Mouse (Mus musculus) thymus, adult 2 months (tissue): ENCODE results near the gene Lamb3. TPM values are rescaled to one million over a fixed set of nuclear protein-coding genes. Genes with fewer than 3 reads are reported as not detected.
A peak's percentile ranks its signal among the peaks of the same experiment; 100 is the strongest.

Experiments used
- DNase-seq: peaks from one replicate; pipeline ENCODE4 v3.0.0; 2021
- H3K27ac ChIP-seq: fragments of 200-500 bp; 2 replicates; pipeline ENCODE4 v1.5.1; 2012; ENCODE audit warnings: low read length, control low read depth; ENCODE audit not compliant: control insufficient read depth, insufficient read depth
- H3K27me3 ChIP-seq: fragments of 200-500 bp; 2 replicates; pipeline ENCODE4 v1.6.1; 2012; ENCODE audit warnings: mild to moderate bottlenecking, low read length, moderate library complexity, mixed read lengths; ENCODE audit not compliant: control insufficient read depth, insufficient read depth
- H3K36me3 ChIP-seq: fragments of 200-500 bp; 2 replicates; pipeline ENCODE4 v1.6.1; 2012; ENCODE audit warnings: mild to moderate bottlenecking, low read length, moderate library complexity; ENCODE audit not compliant: control insufficient read depth, insufficient read depth
- H3K4me1 ChIP-seq: fragments of 200-500 bp; replicated peaks from 2 replicates; pipeline ENCODE4 v1.6.1; 2012; ENCODE audit warnings: low read length; ENCODE audit not compliant: control insufficient read depth, insufficient read depth
- H3K4me3 ChIP-seq: fragments of 200-500 bp; 2 replicates; pipeline ENCODE4 v1.5.1; 2012; ENCODE audit warnings: mild to moderate bottlenecking, low read length, control low read depth, moderate library complexity; ENCODE audit not compliant: control insufficient read depth, insufficient read depth
- CTCF ChIP-seq: fragments of 200-500 bp; IDR thresholded peaks from 2 replicates; pipeline ENCODE4 v1.5.1; 2012; ENCODE audit warnings: mild to moderate bottlenecking, control low read depth, low read length, moderate library complexity, borderline replicate concordance; ENCODE audit not compliant: control insufficient read depth, poor library complexity, insufficient read depth; ENCODE audit errors: extremely low read depth
- POLR2A ChIP-seq: fragments of 200-500 bp; IDR thresholded peaks from 2 replicates; pipeline ENCODE4 v1.6.1; 2012; ENCODE audit warnings: mild to moderate bottlenecking, low read length, control low read depth, moderate library complexity; ENCODE audit not compliant: control insufficient read depth, poor library complexity, insufficient read depth; ENCODE audit errors: extremely low read depth
- WGBS: fragments of 180-500 bp; shearing (Covaris S2); methylation state at CpG from one replicate; pipeline ENCODE4 v1.1.7; 2018; 5-methylcytosine and 5-hydroxymethylcytosine counted together
- polyA plus RNA-seq: library from polyadenylated mRNA; depleted of rRNA; stranded (reverse); fragments of >200 nt; gene quantifications from 2 replicates; pipeline ENCODE4 v1.2.3, GENCODE M21; 2012; rRNA removed

The Lamb3 gene
- 27.2 and 27.8 TPM in 2 replicates for polyA plus RNA-seq

- 60% methylated on average over 3 of the region's 3 CpGs for WGBS
- no peak for DNase-seq
- no peaks in the 10 kb centered on the region for H3K27me3 ChIP-seq
- H3K27ac ChIP-seq, result peak within 1 kb of the TSS; percentile 62
- no peaks in the 10 kb centered on the region for H3K36me3 ChIP-seq
- H3K4me3 ChIP-seq, result no peak within 1 kb of the TSS
- TF ChIP-seq CTCF (no peak), POLR2A (no peak)
- H3K4me1 ChIP-seq, result peaks cover 4% of the 10 kb centered on the region
These were observed at the start of gene Lamb3 for GRCm38 (mm10) chr1:193207503-193207902. Gene Lamb3 (plus strand): TSS chr1:193207699.

- Histone ChIP-seq H3K27ac (peak overlapping the region; percentile 91), H3K27me3 (no peaks in the 10 kb centered on the region), H3K4me3 (no peak overlapping the region), H3K4me1 (peaks cover 27% of the 10 kb centered on the region), H3K36me3 (no peaks in the 10 kb centered on the region)
- no peak for TF ChIP-seq POLR2A
- TF ChIP-seq CTCF, result no peak
- WGBS, result 80% methylated on average over 3 of the region's 3 CpGs
- DNase-seq, result no peak
These were observed 48.3 kb upstream of the Lamb3 start for GRCm38 (mm10) chr1:193159163-193159562.

GRCm38 (mm10) chr1:193159613-193160012 lies 47.9 kb upstream of the Lamb3 start:
- peaks cover 26% of the 10 kb centered on the region for H3K4me1 ChIP-seq
- H3K36me3 ChIP-seq, result no peaks in the 10 kb centered on the region
- peak overlapping the region; percentile 91 for H3K27ac ChIP-seq
- H3K4me3 ChIP-seq, result no peak overlapping the region
- no peaks in the 10 kb centered on the region for H3K27me3 ChIP-seq
- WGBS, result 3% methylated on average over 1 of the region's 1 CpGs
- TF ChIP-seq CTCF (no peak), POLR2A (no peak)
- peak; percentile 54 for DNase-seq

- Histone ChIP-seq H3K36me3 (no peaks in the 10 kb centered on the region), H3K4me1 (peaks cover 26% of the 10 kb centered on the region), H3K27ac (peak overlapping the region; percentile 91), H3K4me3 (peak overlapping the region; percentile 7; the same call in 1 of the 2 replicates), H3K27me3 (no peaks in the 10 kb centered on the region)
- peak; percentile 68 for DNase-seq
- 23% methylated on average over 18 of the region's 18 CpGs for WGBS
- TF ChIP-seq CTCF, result no peak
- no peak for TF ChIP-seq POLR2A
These were observed 47.0 kb upstream of the Lamb3 start for GRCm38 (mm10) chr1:193160317-193161032.

GRCm38 (mm10) chr1:193167746-193168145 lies 39.8 kb upstream of the Lamb3 start, which contains the start of gene A130010J15Rik:
Gene A130010J15Rik (plus strand): TSS chr1:193168046.
- TF ChIP-seq CTCF (no peak), POLR2A (no peak)
- H3K4me3 ChIP-seq, result no peak within 1 kb of the TSS
- H3K27me3 ChIP-seq, result no peaks in the 10 kb centered on the region
- WGBS, result 95% methylated on average over 3 of the region's 3 CpGs
- no peak within 1 kb of the TSS; the same call in 1 of the 2 replicates for H3K27ac ChIP-seq
- no peak for DNase-seq
- H3K36me3 ChIP-seq, result no peaks in the 10 kb centered on the region
- H3K4me1 ChIP-seq, result peaks cover 18% of the 10 kb centered on the region

- Histone ChIP-seq H3K36me3 (no peaks in the 10 kb centered on the region), H3K27me3 (no peaks in the 10 kb centered on the region), H3K27ac (peak overlapping the region; percentile 85), H3K4me1 (peaks cover 18% of the 10 kb centered on the region), H3K4me3 (no peak overlapping the region)
- peak; percentile 57 for DNase-seq
- WGBS, result 50% methylated on average over 7 of the region's 7 CpGs
- no peak for TF ChIP-seq POLR2A
These were observed 38.3 kb upstream of the Lamb3 start for GRCm38 (mm10) chr1:193169228-193169627.

GRCm38 (mm10) chr1:193169856-193170255 lies 37.6 kb upstream of the Lamb3 start:
- Histone ChIP-seq H3K27me3 (no peaks in the 10 kb centered on the region), H3K27ac (peak overlapping the region; percentile 85; the same call in 1 of the 2 replicates), H3K4me3 (no peak overlapping the region), H3K4me1 (peaks cover 24% of the 10 kb centered on the region), H3K36me3 (no peaks in the 10 kb centered on the region)
- TF ChIP-seq POLR2A, result no peak
- TF ChIP-seq CTCF, result no peak
- DNase-seq, result peak; percentile 35
- WGBS, result 59% methylated on average over 2 of the region's 2 CpGs
